Mouse (Mus musculus) limb, embryonic 13.5 days (tissue): Measurements from ENCODE around the gene Sh3bp1. TPM values are rescaled to one million over a fixed set of nuclear protein-coding genes. Genes with fewer than 3 reads are reported as not detected.
A peak's percentile ranks its signal among the peaks of the same experiment; 100 is the strongest.

ENCODE experiments used
- ATAC-seq: fragments of 200-750 bp; cut with Nextera tagmentation; 2 replicates; pipeline ENCODE4 v1.8.0; 2017; ENCODE audit warnings: low read depth, moderate number of reproducible peaks, moderate TSS enrichment; ENCODE audit not compliant: low FRiP score
- H3K27ac ChIP-seq: fragments of 300-500 bp; sonication (generic); 2 replicates; pipeline ENCODE4 v1.5.1; 2015; ENCODE audit warnings: inconsistent platforms, mild to moderate bottlenecking, moderate library complexity
- H3K27me3 ChIP-seq: fragments of 300-500 bp; sonication (generic); 2 replicates; pipeline ENCODE4 v1.6.1; 2015; ENCODE audit warnings: mild to moderate bottlenecking, inconsistent platforms
- H3K36me3 ChIP-seq: fragments of 300-500 bp; sonication (generic); 2 replicates; pipeline ENCODE4 v1.6.1; 2015; ENCODE audit warnings: inconsistent platforms, mild to moderate bottlenecking, moderate library complexity
- H3K4me1 ChIP-seq: fragments of 300-500 bp; sonication (generic); 2 replicates; pipeline ENCODE4 v1.6.1; 2015; ENCODE audit warnings: inconsistent platforms
- H3K4me2 ChIP-seq: fragments of 300-500 bp; sonication (generic); replicated peaks from 2 replicates; pipeline ENCODE4 v1.6.1; 2015; ENCODE audit warnings: inconsistent platforms, mild to moderate bottlenecking, moderate library complexity
- H3K4me3 ChIP-seq: fragments of 300-500 bp; sonication (generic); 2 replicates; pipeline ENCODE4 v1.5.1; 2015; ENCODE audit warnings: moderate library complexity, mild to moderate bottlenecking, inconsistent platforms
- H3K9ac ChIP-seq: fragments of 300-500 bp; sonication (generic); 2 replicates; pipeline ENCODE4 v1.6.1; 2015; ENCODE audit warnings: mild to moderate bottlenecking, inconsistent platforms
- H3K9me3 ChIP-seq: fragments of 300-500 bp; sonication (generic); 2 replicates; pipeline ENCODE4 v1.6.1; 2016; ENCODE audit warnings: inconsistent platforms
- WGBS: fragments of 180-500 bp; shearing (Covaris S2); methylation state at CpG from one replicate; pipeline ENCODE4 v1.1.7; 2015; 5-methylcytosine and 5-hydroxymethylcytosine counted together
- polyA plus RNA-seq: library from polyadenylated mRNA; unstranded; fragments of >200 nt; fragmentation: Nextera tagmentation; extraction: Ambion mirVana; gene quantifications from 2 replicates; pipeline ENCODE4 v1.2.1, GENCODE M21; 2015

Sh3bp1 gene
- polyA plus RNA-seq, 1 experiment from 2014 or later: 51.3 TPM

DNA sequence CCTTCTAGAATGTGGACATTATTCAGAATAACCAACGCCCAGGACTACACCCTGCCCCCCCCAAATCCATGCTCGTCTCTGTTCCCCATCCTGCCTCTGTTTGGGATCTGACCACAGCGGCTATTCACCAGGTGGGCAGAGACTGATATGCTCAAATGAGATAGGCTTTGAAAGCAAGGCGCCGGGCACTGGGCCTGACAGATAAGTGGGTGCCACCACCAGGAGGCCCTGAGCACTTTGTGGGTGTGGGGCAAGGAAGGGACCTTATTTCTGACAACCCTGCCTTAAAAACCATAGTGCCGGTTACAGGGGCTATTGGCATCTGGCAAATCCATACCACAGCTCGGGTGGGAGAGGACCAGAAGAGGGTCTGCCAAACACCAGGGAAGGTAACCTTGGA lies 23.1 kb downstream of the Sh3bp1 start:
- no peak for ATAC-seq
- Histone ChIP-seq H3K27me3 (no peaks in the 10 kb centered on the region), H3K4me2 (no peak overlapping the region), H3K4me1 (peaks cover 36% of the 10 kb centered on the region), H3K4me3 (no peak overlapping the region), H3K9ac (no peak overlapping the region), H3K27ac (no peak overlapping the region), H3K9me3 (no peaks in the 10 kb centered on the region), H3K36me3 (peaks cover 18% of the 10 kb centered on the region)
- WGBS: 86% methylated on average over 7 of the region's 7 CpGs

DNA sequence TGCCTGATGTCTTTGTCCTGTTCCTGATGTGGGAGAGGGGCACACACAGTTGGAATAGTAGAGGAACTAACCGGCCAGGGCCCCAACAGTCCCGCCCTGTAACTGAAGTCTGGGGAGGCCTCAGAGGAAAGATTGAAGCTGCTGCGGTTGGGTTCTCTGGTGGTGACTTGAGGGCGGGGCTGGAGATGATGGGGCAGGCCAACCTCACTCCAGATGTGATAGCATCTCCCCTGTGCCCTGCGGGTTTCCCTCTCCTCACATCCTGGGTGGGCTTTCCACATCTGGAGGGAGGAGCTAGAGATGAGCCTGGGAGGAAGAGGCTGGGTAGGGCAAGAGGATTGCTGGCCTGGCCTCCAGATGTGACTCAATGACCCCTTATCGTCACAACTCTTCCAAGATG lies 24.0 kb downstream of the Sh3bp1 start:
- no peaks in the 10 kb centered on the region for H3K9me3 ChIP-seq
- no peak overlapping the region for H3K9ac ChIP-seq
- no peak overlapping the region for H3K27ac ChIP-seq
- peaks cover 13% of the 10 kb centered on the region for H3K36me3 ChIP-seq
- H3K4me3 ChIP-seq: no peak overlapping the region
- no peaks in the 10 kb centered on the region for H3K27me3 ChIP-seq
- ATAC-seq: no peak
- WGBS: 42% methylated on average over 6 of the region's 6 CpGs
- H3K4me2 ChIP-seq: no peak overlapping the region
- H3K4me1 ChIP-seq: peaks cover 40% of the 10 kb centered on the region

DNA sequence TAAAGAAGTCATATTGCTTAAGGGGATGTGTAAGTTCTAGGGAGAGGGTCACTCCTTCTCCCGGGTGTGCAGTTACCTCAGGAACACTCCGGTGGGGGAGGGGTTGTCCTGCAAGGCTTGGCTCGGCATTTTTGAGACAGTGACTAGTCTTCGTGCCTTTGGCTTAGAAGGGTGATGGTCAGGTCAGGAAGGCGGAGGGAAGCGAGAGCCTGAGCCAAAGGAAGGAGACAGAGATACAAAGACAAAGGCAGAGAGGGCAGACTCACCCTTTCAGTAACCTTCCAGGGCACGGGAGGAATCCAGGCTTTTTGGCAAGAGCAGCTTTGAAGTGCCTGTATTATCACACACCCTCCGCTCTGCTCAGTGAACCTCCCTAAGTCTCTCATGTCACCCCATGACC lies 25.6 kb downstream of the Sh3bp1 start:
- Histone ChIP-seq H3K36me3 (peaks cover 11% of the 10 kb centered on the region), H3K9ac (peak overlapping the region; percentile 72), H3K4me1 (peaks cover 47% of the 10 kb centered on the region), H3K27me3 (no peaks in the 10 kb centered on the region), H3K4me3 (no peak overlapping the region), H3K4me2 (peak overlapping the region; percentile 95; the same call in 1 of the 2 replicates), H3K27ac (peak overlapping the region; percentile 99), H3K9me3 (no peaks in the 10 kb centered on the region)
- ATAC-seq: no peak
- WGBS: 47% methylated on average over 8 of the region's 8 CpGs

DNA sequence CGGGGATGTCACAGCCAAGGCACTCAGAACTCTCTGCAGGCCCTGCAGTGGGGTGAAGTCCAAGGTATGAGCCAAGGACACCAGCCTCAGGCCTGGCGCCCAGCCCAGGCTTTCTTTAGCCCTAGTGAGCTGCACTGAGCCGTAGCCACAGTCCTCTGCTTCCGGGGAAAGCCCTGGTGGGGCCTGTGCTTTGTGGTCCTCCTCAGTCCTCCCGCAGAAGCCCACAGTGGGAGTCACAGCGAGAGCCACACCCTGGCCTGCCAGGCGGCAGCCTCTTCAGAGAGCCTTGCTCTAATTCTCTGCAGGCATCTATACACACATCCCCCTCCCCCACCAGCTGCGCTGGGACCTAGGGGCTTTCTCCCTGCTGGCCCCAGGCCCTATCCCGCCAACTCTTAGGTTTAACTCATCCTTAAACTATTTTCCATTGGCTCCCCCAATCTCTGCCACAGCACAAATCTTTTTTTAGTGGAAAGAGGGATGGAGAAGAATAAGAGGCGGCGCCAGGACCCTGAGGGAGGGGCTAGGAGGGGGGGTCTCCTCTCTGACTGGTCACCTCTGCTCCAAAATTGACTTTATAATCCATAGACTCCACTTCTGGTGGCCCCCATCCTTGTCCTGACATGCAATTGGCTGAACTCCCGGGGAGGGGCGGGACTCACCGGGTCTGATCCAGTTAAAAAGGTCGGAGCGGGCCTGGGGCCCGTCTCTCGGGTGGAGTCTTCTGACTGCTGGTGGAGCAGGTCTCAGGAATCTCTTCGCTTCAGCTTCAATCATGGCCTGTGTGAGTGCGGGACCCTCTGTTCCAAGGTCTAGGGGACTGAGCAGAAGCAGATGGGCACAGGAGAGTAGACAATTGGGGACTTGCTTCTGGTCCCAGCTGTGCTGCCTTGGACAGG lies 26.7 kb downstream of the Sh3bp1 start, which contains the start of gene Lgals1:
Lgals1 (plus strand) TSS at position 705 of the 899 bp plus-strand sequence.
- peak; percentile 91 for ATAC-seq
- Histone ChIP-seq H3K9me3 (no peaks in the 10 kb centered on the region), H3K36me3 (peaks cover 20% of the 10 kb centered on the region), H3K4me2 (peak within 1 kb of the TSS; percentile 95), H3K27me3 (no peaks in the 10 kb centered on the region), H3K4me1 (peaks cover 47% of the 10 kb centered on the region), H3K9ac (peak within 1 kb of the TSS; percentile 77), H3K27ac (peak within 1 kb of the TSS; percentile 99), H3K4me3 (peak within 1 kb of the TSS; percentile 62)
- 3% methylated on average over 20 of the region's 20 CpGs for WGBS

DNA sequence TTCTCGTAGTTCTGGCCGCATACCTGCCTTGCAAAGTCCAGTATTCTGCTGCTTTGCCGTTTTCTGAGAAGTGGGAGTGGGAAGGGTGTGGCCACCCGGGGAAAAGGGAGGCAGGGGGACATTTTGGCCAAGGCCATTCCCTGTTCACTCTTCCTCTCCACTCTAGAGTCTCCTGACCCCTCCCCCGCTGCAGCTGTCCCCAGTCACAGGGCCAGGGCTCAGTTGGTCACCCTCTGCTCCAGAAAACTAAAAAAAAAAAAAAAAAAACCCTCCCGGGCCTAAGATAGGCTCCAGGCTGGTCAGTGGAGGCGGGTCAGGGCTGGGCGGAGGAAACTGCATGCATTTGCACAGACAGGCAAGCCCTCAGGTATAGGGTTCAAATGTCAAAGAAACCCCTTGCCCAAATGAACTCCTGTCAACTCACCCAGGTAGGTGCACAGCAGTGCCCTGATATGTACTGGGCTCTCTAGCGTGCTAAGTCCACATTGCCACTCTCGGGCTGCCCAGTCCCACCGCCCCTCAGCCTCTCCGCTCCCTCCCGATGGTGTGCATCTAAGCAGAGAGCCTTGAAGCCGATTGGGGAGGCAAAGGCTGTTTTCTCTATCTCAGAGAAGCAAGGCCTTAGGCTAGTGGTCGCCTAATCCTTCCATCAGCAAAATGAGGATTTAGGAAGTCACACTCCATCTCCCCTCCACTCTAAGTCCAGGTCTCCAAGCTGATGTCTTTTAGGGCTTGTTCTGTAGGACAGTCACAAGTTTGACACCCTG lies 27.6 kb downstream of the Sh3bp1 start:
- Histone ChIP-seq H3K9ac (peak overlapping the region; percentile 77), H3K4me1 (peaks cover 47% of the 10 kb centered on the region), H3K4me3 (peak overlapping the region; percentile 62), H3K27me3 (no peaks in the 10 kb centered on the region), H3K27ac (peak overlapping the region; percentile 99), H3K9me3 (no peaks in the 10 kb centered on the region), H3K36me3 (peaks cover 20% of the 10 kb centered on the region), H3K4me2 (peak overlapping the region; percentile 95)
- ATAC-seq: no peak
- 12% methylated on average over 15 of the region's 15 CpGs for WGBS

DNA sequence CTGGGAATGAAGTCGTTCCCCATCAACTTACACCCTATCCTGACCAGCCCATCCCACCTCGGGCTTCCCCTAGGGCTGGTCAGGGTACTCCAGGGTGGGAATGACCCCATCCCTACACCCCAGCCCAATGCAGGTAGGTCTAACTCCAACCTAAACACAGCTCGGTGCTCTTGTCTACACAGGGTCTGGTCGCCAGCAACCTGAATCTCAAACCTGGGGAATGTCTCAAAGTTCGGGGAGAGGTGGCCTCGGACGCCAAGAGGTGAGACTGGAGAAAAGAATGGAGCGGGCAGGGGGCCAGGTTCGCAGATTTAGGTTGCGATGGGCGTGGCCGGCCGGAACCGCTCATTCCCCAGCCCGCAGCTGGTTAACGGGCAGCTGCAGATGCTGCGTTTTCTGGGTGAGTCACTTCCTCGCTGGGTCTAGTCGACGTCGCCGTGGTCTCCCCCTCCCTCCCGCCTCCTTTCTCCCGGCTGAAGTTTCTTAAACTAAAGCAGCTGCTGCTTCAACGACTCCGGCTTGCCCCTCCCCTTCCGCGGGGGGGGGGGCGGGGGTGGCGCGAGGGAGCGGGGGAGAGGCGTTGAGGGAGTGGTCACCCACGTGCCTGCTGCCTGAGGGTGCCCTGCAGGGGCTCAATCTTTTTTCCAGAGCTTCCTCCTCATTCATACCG lies 28.4 kb downstream of the Sh3bp1 start:
- under 1% methylated on average over 34 of the region's 35 CpGs for WGBS
- Histone ChIP-seq H3K36me3 (peaks cover 20% of the 10 kb centered on the region), H3K4me1 (peaks cover 47% of the 10 kb centered on the region)

DNA sequence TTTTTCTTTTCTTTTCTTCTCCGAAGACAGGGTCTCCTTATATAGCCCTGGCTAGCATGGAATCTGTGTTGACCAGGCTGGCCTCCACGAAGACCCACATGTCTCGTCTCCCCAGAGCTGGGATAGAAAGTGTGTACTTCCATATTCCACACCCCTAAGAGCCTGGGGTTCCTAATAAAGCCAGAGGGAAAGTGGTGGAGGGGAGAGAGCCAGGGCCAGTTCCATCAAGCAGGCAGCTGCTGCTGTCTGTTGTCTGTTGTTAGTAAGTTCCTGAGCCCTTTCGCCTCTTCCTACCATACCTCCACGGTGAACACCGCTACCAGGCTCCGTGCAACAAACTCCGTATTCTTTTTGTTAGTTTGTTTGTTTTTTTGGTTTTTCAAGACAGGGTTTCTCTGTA lies 29.0 kb downstream of the Sh3bp1 start:
- WGBS: 44% methylated on average over 8 of the region's 8 CpGs
- H3K4me3 ChIP-seq: peak overlapping the region; percentile 62
- H3K36me3 ChIP-seq: peaks cover 20% of the 10 kb centered on the region
- peaks cover 42% of the 10 kb centered on the region for H3K4me1 ChIP-seq
- no peak for ATAC-seq
- H3K4me2 ChIP-seq: peak overlapping the region; percentile 95
- no peaks in the 10 kb centered on the region for H3K27me3 ChIP-seq
- peak overlapping the region; percentile 99 for H3K27ac ChIP-seq
- H3K9ac ChIP-seq: peak overlapping the region; percentile 55
- H3K9me3 ChIP-seq: no peaks in the 10 kb centered on the region

More for the DNA sequence above, 28.4 kb downstream of the Sh3bp1 start:
- peak overlapping the region; percentile 77 for H3K9ac ChIP-seq
- H3K27ac ChIP-seq: peak overlapping the region; percentile 99
- peak overlapping the region; percentile 62 for H3K4me3 ChIP-seq
- no peaks in the 10 kb centered on the region for H3K9me3 ChIP-seq
- ATAC-seq: peak; percentile 71
- H3K27me3 ChIP-seq: no peaks in the 10 kb centered on the region
- H3K4me2 ChIP-seq: peak overlapping the region; percentile 95

DNA sequence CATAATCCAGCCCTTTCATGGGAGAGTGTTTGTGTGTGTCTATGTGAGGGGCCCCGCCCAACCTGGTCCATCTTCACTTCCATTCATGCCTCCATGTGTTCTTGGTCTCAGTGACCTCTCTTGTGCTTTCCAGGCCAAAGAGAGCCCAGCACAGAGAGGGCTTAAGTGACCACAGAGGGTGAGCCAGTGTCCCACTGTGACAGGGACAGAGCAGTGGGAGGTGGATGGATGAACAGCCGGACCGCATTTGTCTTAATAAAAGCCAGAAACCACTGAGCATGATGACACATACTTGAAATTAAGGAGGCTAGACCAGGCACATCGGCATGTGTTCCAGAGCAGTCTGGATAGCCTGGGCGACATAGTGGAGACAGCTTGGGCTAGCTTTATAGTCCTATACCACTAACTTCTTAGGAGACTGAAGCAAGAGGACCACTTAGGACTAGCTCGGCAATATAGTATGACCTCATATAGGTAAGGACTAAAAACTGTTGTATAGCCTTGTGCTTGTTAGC lies 30.7 kb downstream of the Sh3bp1 start:
- no peak for ATAC-seq
- Histone ChIP-seq H3K4me2 (no peak overlapping the region), H3K4me1 (peaks cover 36% of the 10 kb centered on the region), H3K27ac (no peak overlapping the region), H3K9ac (no peak overlapping the region), H3K4me3 (no peak overlapping the region), H3K9me3 (no peaks in the 10 kb centered on the region), H3K27me3 (no peaks in the 10 kb centered on the region), H3K36me3 (peaks cover 20% of the 10 kb centered on the region)
- 95% methylated on average over 6 of the region's 6 CpGs for WGBS

DNA sequence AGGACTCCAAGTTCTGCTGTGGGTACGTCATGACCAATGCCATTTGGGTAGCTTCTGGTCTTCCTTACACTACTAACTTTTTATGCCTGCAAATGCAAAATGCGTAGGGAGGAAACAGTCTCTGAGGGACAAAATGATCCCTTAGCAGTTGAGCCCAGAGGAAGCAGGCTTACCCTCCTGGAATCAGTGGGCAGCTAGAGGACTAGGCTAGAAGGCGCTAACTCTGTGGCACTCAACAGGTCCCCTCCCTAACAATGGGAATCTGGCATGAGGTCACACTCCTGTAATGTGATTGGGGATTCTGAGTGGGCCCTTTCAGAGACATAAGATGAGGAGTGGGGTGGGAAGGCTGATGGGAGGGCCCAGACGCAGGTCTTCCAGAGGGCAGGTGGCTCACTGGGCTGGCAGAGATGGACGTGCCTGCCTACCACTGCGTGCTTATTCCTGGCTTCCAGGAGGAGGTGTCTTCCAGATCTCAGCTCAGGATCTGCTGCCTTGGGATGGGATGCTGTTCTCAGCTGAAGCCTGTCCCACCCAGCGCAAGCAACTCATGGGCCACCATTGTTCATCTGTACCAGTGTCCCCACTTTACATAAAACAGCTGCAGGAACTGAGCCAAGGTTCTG lies 31.3 kb downstream of the Sh3bp1 start:
- Histone ChIP-seq H3K9ac (no peak overlapping the region), H3K4me2 (no peak overlapping the region), H3K27ac (peak overlapping the region; percentile 48; the same call in 1 of the 2 replicates), H3K4me1 (peaks cover 35% of the 10 kb centered on the region), H3K36me3 (peaks cover 20% of the 10 kb centered on the region), H3K27me3 (no peaks in the 10 kb centered on the region), H3K4me3 (no peak overlapping the region), H3K9me3 (no peaks in the 10 kb centered on the region)
- 82% methylated on average over 7 of the region's 7 CpGs for WGBS
- no peak for ATAC-seq

DNA sequence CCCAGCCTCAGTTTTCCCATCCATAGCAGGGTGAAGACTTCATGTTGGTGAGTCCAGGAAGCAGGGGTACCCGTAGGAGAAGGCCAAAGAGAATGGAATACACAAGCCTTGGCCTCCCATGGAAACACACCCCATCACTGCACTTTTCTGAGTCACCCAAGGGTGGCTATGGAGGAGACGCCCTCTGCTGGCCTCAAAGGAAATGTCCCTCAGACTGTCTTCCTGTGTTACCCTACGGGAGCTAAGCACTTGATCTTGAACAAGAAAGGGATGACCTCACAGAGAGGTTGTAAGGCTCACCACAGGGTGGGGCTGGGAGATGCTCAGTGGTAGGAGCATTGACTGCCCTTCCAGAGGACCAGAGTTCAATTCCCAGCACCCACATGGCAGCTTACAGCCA lies 32.0 kb downstream of the Sh3bp1 start:
- no peak overlapping the region for H3K4me3 ChIP-seq
- no peaks in the 10 kb centered on the region for H3K27me3 ChIP-seq
- peaks cover 36% of the 10 kb centered on the region for H3K4me1 ChIP-seq
- peaks cover 22% of the 10 kb centered on the region for H3K36me3 ChIP-seq
- no peak overlapping the region for H3K9ac ChIP-seq
- WGBS: 28% methylated on average over 3 of the region's 3 CpGs
- H3K4me2 ChIP-seq: no peak overlapping the region
- H3K9me3 ChIP-seq: no peaks in the 10 kb centered on the region
- no peak overlapping the region; the same call in 1 of the 2 replicates for H3K27ac ChIP-seq
- no peak for ATAC-seq

DNA sequence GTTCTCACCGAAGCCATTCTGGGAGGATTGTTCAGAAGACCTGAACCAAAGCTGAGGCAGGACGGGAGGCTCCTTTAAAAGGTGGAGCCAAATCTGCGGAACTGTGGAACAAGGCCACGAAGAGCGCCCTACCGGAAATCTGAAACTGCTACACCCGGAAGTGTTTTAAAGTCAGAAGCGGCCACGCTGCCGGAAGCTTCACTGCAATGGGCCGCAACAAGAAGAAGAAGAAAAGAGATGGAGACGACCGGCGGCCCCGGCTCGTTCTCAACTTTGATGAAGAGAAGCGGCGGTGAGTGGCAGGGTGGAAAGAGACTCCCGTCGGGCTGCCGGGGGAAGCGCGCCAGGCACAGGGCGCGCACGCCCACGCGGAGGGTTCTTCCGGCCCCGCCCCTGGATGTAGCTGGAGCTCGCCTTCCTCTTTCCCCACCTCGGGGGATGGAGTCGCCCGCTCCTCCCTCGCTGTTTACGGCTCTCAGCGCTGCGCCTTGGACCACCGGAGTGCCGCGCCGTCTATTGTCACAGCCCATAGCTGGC lies 35.3 kb downstream of the Sh3bp1 start, which contains the start of gene Nol12:
Nol12 (plus strand) TSS at position 150 of the 537 bp plus-strand sequence.
- peak within 1 kb of the TSS; percentile 68 for H3K4me3 ChIP-seq
- H3K27ac ChIP-seq: peak within 1 kb of the TSS; percentile 87
- under 1% methylated on average over 42 of the region's 42 CpGs for WGBS
- no peaks in the 10 kb centered on the region for H3K9me3 ChIP-seq
- ATAC-seq: peak; percentile 89
- H3K4me2 ChIP-seq: peak within 1 kb of the TSS; percentile 82
- H3K27me3 ChIP-seq: no peaks in the 10 kb centered on the region
- H3K9ac ChIP-seq: peak within 1 kb of the TSS; percentile 76
- H3K4me1 ChIP-seq: peaks cover 16% of the 10 kb centered on the region
- H3K36me3 ChIP-seq: peaks cover 46% of the 10 kb centered on the region
